Mouse (Mus musculus) testis, postnatal 10 days (tissue): ENCODE data around the gene Olfr680-ps1.
"Not testable (repeated sequence)": the region's sequence is repeated elsewhere in the genome, so short reads cannot be mapped to it uniquely, and the experiment has no call there.

Experiments
- DNase-seq: peaks from one replicate; pipeline ENCODE4 v3.0.0; 2021; ENCODE audit warnings: low spot score

The Olfr680-ps1 gene

DNA sequence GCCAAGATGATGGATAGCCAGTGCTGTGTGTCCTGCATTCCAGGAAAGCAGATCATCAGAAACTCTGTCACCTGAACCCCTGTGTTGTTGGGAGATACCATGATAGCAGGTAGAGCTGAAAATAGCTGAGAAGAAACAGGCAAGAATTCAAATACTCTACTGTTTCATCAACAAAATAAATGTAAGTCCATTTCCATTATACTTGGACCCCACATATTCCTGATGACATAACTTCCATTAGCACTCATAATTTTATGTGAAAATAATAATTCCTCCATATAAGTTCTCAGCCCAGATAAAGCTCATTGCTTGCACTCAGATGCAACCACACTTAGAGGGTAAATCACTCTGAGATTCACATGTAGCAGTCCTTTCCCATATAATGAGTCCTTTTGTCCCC is at the start of gene Olfr680-ps1:
Gene Olfr680-ps1, minus strand, starts transcription at position 101 of the 400 bp plus-strand sequence.
- not testable (repeated sequence) for DNase-seq

DNA sequence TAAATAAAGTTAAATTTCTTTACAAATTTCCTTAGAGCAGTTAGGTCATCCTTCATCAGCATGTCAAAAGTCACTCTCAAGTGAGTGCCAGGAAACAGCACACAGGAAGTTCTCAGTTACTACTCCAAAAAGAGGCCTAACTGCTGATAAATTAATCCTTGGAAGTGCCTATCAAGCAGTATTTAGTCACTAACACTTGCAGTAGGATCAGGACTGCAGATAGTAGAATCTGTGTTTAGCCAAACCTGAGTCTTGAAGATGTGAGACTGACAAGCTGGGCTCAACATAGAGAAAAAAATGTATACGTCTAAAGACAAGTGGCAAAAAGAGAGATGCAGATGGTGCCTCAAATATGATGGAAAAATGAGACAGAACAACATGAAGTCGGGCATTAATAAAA is 48.7 kb upstream of the Olfr680-ps1 start:
- no peak for DNase-seq

DNA sequence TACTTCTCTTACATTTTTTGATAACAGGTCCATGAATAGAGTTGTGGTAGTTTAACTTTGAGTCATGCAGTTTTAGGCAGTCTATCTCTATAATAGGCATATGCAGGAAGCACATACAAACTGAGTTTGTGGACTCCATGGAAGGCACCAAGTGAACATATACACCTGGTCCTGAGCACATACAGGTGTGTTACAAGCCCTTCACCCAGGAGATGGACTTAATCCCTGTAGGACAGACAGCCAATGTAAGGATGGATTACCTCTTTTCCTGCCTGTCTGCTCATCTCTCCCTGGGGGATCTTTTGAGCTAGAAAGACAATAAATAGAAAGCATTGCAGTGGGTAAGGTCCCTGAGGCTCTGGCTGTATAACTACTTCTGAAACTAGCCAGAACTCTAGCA is 23.9 kb upstream of the Olfr680-ps1 start, which contains the start of gene Olfr681:
Gene Olfr681, plus strand, starts transcription at position 301 of the 400 bp plus-strand sequence.
- DNase-seq = no peak

DNA sequence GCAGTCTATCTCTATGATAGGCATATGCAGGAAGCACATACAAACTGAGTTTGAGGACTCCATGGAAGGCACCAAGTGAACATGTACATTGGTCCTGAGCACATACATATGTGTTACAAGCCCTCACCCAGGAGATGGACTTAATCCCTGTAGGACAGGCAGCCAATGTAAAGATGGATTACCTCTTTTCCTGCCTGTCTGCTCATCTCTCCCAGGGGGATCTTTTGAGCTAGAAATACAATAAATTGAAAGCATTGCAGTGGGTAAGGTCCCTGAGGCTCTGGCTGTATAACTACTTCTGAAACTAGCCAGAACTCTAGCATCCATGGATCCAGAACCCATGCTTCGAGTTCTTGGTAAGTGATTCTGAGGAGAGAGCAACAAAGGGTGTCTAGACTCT is 11.7 kb downstream of the Olfr680-ps1 start, which contains the start of gene Olfr679:
Gene Olfr679, plus strand, starts transcription at position 301 of the 400 bp plus-strand sequence.
- no peak for DNase-seq

DNA sequence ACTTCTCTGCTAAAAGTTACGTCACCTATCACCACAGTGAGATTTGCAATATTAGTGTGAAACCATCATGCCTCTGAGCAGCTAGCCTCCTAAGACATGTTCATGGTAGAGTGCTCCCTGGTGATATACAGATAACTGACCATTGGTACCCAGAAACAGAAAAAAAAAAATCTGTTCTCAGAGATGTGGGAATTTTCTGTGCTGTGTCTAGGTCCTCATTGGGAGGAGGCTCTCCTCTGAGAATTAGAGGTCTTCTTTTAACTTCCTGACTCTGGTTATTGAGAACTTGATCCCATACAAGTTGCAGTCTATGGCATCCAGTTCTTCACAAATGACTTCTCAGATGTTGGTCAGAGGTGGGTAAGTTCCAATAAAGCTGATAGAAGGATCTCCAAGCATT is 28.4 kb downstream of the Olfr680-ps1 start, which contains the start of gene Olfr678:
Gene Olfr678, plus strand, starts transcription at position 301 of the 400 bp plus-strand sequence.
- no peak for DNase-seq

DNA sequence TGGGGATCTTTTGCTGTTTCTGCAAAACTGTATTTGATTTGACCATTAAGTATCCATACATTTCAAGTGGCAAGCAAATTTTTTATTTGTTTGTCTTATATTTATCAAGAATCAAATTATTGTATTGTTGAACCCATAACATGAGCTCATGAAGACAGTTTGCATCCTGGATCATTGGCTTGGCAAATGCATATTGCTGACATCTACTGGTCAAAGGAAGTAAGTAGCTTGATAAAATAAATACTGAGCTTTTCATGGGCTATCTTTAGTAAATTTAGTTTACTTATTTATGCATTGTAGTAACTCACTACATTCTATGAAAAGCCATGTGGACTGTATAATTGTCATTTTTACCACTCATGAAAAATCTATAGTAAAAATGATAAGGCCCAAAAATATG is 33.7 kb downstream of the Olfr680-ps1 start:
- DNase-seq = no peak
